12 mouse cellular contexts compared by ENCODE assay signal in genomic region chr1:160300704-160301103, GRCm38 (mm10).
"Had no signal": no experiment of that assay in that cellular context is flagged by ENCODE, and none has a peak within 500 bp of the region (broad histone marks: within the 10 kb centered on the region; RNA-seq: fewer than 3 reads in every experiment).

No protein-coding gene starts in this region.

- H3K4me3 ChIP-seq: limb, embryonic 15.5 days; liver, embryonic 12.5 days; midbrain, embryonic 13.5 days; neural tube, embryonic 15.5 days had no signal

- DNase-seq: kidney, postnatal 10 days; kidney, postnatal 4 days; lung, embryonic 14.5 days; lung, postnatal 10 days; lung, postnatal 4 days; right cerebral cortex, adult 18-20 months; right cerebral cortex, postnatal 25 days; thymus, postnatal 4 days had no signal

- H3K27me3 ChIP-seq: limb, embryonic 15.5 days; liver, embryonic 12.5 days; midbrain, embryonic 13.5 days; neural tube, embryonic 15.5 days had no signal

- H3K27ac ChIP-seq: limb, embryonic 15.5 days; midbrain, embryonic 13.5 days; neural tube, embryonic 15.5 days had no signal

- H3K9me3 ChIP-seq: limb, embryonic 15.5 days; liver, embryonic 12.5 days; midbrain, embryonic 13.5 days; neural tube, embryonic 15.5 days had no signal

- H3K9ac ChIP-seq: limb, embryonic 15.5 days; liver, embryonic 12.5 days; lung, embryonic 14.5 days; midbrain, embryonic 13.5 days; neural tube, embryonic 15.5 days had no signal

- H3K4me1 ChIP-seq: limb, embryonic 15.5 days; midbrain, embryonic 13.5 days; neural tube, embryonic 15.5 days had no signal

- ATAC-seq: liver, embryonic 12.5 days; midbrain, embryonic 13.5 days had no signal

- H3K4me2 ChIP-seq: limb, embryonic 15.5 days; lung, embryonic 14.5 days; midbrain, embryonic 13.5 days; neural tube, embryonic 15.5 days had no signal

- H3K36me3 ChIP-seq: limb, embryonic 15.5 days; liver, embryonic 12.5 days; midbrain, embryonic 13.5 days; neural tube, embryonic 15.5 days had no signal
